Mouse (Mus musculus) heart, embryonic 15.5 days (tissue): ENCODE measurements around the gene Dmrtc2. TPM values are rescaled to one million over a fixed set of nuclear protein-coding genes. Genes with fewer than 3 reads are reported as not detected.

ENCODE experiments used
- ATAC-seq: fragments of 200-750 bp; cut with Nextera tagmentation; replicated peaks from 2 replicates; pipeline ENCODE4 v1.8.0; 2017; ENCODE audit warnings: low read depth, moderate TSS enrichment; ENCODE audit not compliant: insufficient number of reproducible peaks, insufficient read depth, low FRiP score
- H3K27ac ChIP-seq: fragments of 300-500 bp; sonication (generic); 2 replicates; pipeline ENCODE4 v1.5.1; 2015; ENCODE audit warnings: mild to moderate bottlenecking, inconsistent platforms
- H3K27me3 ChIP-seq: fragments of 300-500 bp; sonication (generic); 2 replicates; pipeline ENCODE4 v1.6.1; 2015; ENCODE audit warnings: inconsistent platforms
- H3K36me3 ChIP-seq: fragments of 300-500 bp; sonication (generic); 2 replicates; pipeline ENCODE4 v1.6.1; 2015; ENCODE audit warnings: mild to moderate bottlenecking, inconsistent platforms
- H3K4me1 ChIP-seq: fragments of 300-500 bp; sonication (generic); replicated peaks from 2 replicates; pipeline ENCODE4 v1.6.1; 2015; ENCODE audit warnings: inconsistent platforms
- H3K4me2 ChIP-seq: fragments of 300-500 bp; sonication (generic); 2 replicates; pipeline ENCODE4 v1.6.1; 2015; ENCODE audit warnings: inconsistent platforms, mild to moderate bottlenecking, moderate library complexity
- H3K4me3 ChIP-seq: fragments of 300-500 bp; sonication (generic); 2 replicates; pipeline ENCODE4 v1.5.1; 2015; ENCODE audit warnings: mild to moderate bottlenecking, inconsistent platforms
- H3K9ac ChIP-seq: fragments of 300-500 bp; sonication (generic); 2 replicates; pipeline ENCODE4 v1.6.1; 2015; ENCODE audit warnings: mild to moderate bottlenecking, inconsistent platforms
- H3K9me3 ChIP-seq: fragments of 300-500 bp; sonication (generic); replicated peaks from 2 replicates; pipeline ENCODE4 v1.6.1; 2016; ENCODE audit warnings: inconsistent platforms
- WGBS: fragments of 180-500 bp; shearing (Covaris S2); methylation state at CpG from one replicate; pipeline ENCODE4 v1.1.7; 2015; ENCODE audit warnings: mixed read lengths; 5-methylcytosine and 5-hydroxymethylcytosine counted together
- polyA plus RNA-seq: library from polyadenylated mRNA; unstranded; fragments of >200 nt; fragmentation: Nextera tagmentation; extraction: Ambion mirVana; gene quantifications from 2 replicates; pipeline ENCODE4 v1.2.1, GENCODE M21; 2015

Dmrtc2 gene
- polyA plus RNA-seq, 1 experiment from 2014 or later = not detected

DNA sequence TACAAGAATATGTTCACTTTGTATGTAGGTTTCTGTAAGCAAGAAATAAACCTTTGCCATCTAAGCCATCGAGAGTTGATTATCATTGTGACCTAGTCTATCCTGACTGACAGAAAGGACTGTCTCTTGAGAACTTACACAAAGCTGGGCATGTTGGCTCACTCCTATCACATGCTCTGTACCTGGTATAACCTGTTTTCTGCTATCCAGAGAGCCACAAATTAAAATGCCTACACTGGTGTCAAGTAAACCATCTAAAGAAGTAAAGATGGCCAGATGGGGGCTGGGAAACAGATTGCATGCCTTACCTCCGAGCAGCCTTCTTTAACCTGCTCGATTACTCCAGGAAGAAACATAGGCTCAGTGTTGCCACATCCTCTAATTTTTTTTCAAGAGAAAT, 7.7 kb downstream of the Dmrtc2 start:
- WGBS = 71% methylated on average over 3 of the region's 3 CpGs
- H3K9ac ChIP-seq = no peak overlapping the region
- no peaks in the 10 kb centered on the region for H3K27me3 ChIP-seq
- H3K4me2 ChIP-seq = no peak overlapping the region
- ATAC-seq = no peak
- H3K4me1 ChIP-seq = no peaks in the 10 kb centered on the region
- no peaks in the 10 kb centered on the region for H3K9me3 ChIP-seq
- H3K36me3 ChIP-seq = no peaks in the 10 kb centered on the region
- H3K4me3 ChIP-seq = no peak overlapping the region
- H3K27ac ChIP-seq = no peak overlapping the region

GRCm38 (mm10) chr7:24879620-24880019, 9.8 kb downstream of the Dmrtc2 start:
- Histone ChIP-seq H3K4me3 (no peak overlapping the region), H3K36me3 (no peaks in the 10 kb centered on the region), H3K27me3 (no peaks in the 10 kb centered on the region), H3K9ac (no peak overlapping the region), H3K4me1 (0 out of 2 replicates have a peak, but pooled peaks cover 2% of the 10 kb centered on the region), H3K27ac (no peak overlapping the region), H3K9me3 (no peaks in the 10 kb centered on the region), H3K4me2 (no peak overlapping the region)
- no peak for ATAC-seq
- WGBS = 43% methylated on average over 2 of the region's 2 CpGs

DNA sequence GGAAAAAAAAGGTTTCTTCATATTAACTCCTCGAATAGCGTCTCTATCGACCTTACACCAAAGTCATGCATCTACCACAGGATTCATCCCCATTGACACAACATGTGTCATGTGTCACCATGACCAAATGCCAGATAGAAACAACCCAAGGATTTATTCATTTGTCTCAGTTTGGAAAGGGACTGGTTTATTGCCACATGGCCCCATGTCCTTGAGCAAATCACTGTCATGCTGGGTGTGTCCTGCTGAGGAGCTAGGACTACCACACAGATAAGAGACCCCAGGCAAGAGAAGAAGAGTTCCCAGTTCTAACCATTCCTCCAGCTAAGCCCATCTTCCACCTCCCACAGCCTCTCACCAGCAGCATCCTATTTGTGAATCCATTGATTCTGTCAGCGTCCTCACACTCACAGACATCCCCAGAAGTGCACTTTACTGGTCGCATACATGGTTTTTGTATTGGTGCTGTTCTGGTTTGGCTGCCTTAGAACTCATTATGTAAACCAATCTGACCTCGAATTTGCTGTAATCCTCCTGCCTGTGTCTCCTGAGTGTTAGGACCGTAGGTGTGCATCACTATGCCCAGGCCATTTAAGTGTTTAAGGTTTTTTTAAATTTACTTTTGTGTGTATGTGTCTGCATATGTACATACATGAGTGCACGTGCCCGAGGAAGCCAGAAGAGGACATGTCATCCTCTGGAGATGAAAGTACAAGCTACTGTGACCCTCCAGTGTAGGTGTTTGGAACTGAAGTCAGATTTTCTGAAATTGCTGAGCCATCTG, 12.8 kb downstream of the Dmrtc2 start:
- no peak overlapping the region for H3K4me2 ChIP-seq
- H3K27me3 ChIP-seq = no peaks in the 10 kb centered on the region
- H3K36me3 ChIP-seq = peaks cover 20% of the 10 kb centered on the region
- no peak overlapping the region for H3K27ac ChIP-seq
- 90% methylated on average over 9 of the region's 9 CpGs for WGBS
- H3K4me3 ChIP-seq = no peak overlapping the region
- H3K9me3 ChIP-seq = no peaks in the 10 kb centered on the region
- H3K4me1 ChIP-seq = peaks cover 26% of the 10 kb centered on the region
- no peak for ATAC-seq
- H3K9ac ChIP-seq = no peak overlapping the region

DNA sequence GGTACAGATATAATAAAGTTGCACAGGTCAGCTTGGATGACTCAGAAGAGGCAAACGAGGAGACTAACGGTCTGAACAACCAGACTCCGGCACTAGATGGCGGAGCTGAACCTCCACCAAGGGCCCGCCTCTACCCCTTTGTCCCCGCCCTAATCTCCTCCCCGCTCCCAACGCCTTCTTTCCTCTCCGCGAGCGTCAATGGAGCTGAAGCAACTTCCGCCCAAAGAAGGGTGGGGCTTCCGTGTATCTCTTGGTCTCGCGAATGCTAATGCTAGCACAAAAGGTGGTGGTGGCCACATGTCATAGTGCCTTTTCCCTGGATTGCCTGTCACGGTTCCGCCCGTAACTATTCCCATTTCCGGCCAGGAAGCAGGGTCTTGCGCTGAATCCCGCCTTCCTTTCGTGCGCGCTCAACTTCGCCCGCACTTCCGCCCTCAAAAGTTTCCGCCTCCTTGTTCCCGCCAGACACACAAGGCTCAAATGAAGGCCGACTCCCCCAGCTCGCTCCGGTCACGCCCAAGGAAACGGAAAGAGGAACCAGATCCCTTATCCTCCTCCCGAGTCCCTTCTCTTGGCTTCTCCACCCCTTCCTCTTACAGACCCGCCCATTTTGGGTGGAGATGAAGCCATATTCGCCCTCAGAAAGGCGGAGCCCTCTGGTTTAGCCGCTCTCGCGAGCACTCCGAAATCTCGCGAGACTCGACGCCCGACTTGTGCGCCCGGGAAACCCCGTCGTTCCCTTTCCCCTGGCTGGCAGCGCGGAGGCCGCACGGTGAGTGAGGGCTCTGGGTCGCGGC, 14.2 kb downstream of the Dmrtc2 start, which contains the start of gene Rps19:
Gene Rps19, plus strand, starts transcription at position 476 of the 797 bp plus-strand sequence.
- under 1% methylated on average over 57 of the region's 57 CpGs for WGBS
- peak; percentile 94 for ATAC-seq

DNA sequence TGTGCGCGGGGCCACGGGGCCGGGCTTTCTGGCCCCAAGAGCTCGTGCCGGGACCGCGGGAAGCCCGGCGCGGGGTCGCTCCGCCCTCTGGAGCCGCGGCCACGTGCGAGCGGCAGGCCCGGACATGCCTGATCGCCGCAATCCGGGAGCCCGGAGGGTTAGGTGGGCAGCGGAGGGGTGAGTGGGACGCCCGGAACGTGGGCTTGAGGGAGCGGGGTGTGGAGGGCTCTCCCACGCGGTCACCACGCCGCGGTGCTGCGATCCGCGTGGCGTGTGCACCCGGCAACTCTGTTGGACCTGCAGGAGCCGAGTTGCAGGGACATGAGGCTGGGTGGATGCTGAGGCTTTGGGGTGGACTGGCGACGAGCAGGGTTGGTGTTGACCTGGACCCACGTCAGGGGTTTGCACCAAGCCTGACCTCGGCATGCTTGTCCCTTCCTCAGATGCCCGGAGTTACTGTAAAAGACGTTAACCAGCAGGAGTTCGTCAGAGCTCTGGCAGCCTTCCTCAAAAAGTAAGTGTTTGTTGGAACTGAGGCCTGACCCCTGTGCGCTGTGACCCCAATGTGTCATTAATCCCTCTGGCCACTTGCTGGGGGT, 14.9 kb downstream of the Dmrtc2 start:
- Histone ChIP-seq H3K9me3 (no peaks in the 10 kb centered on the region), H3K36me3 (peaks cover 42% of the 10 kb centered on the region), H3K27ac (peak overlapping the region; percentile 92), H3K4me3 (peak overlapping the region; percentile 87), H3K27me3 (no peaks in the 10 kb centered on the region), H3K4me2 (peak overlapping the region; percentile 69), H3K4me1 (peaks cover 31% of the 10 kb centered on the region), H3K9ac (peak overlapping the region; percentile 99)
- 0 out of 2 replicates have a peak, but pooled peaks have one; percentile 3 for ATAC-seq
- under 1% methylated on average over 47 of the region's 47 CpGs for WGBS

More for the DNA sequence above, 14.2 kb downstream of the Dmrtc2 start, which contains the start of gene Rps19:
- Histone ChIP-seq H3K27ac (peak within 1 kb of the TSS; percentile 92), H3K4me1 (peaks cover 31% of the 10 kb centered on the region), H3K9me3 (no peaks in the 10 kb centered on the region), H3K36me3 (peaks cover 35% of the 10 kb centered on the region), H3K27me3 (no peaks in the 10 kb centered on the region), H3K4me3 (peak within 1 kb of the TSS; percentile 87), H3K9ac (peak within 1 kb of the TSS; percentile 99), H3K4me2 (peak within 1 kb of the TSS; percentile 69)

GRCm38 (mm10) chr7:24885468-24886307, 15.8 kb downstream of the Dmrtc2 start:
- Histone ChIP-seq H3K27ac (peak overlapping the region; percentile 37; the same call in 1 of the 2 replicates), H3K27me3 (no peaks in the 10 kb centered on the region), H3K4me3 (peak overlapping the region; percentile 87), H3K4me1 (peaks cover 31% of the 10 kb centered on the region), H3K9me3 (no peaks in the 10 kb centered on the region), H3K4me2 (peak overlapping the region; percentile 69), H3K9ac (peak overlapping the region; percentile 99), H3K36me3 (peaks cover 47% of the 10 kb centered on the region)
- WGBS = 32% methylated on average over 12 of the region's 12 CpGs
- no peak for ATAC-seq

GRCm38 (mm10) chr7:24886308-24886633, 16.4 kb downstream of the Dmrtc2 start:
- WGBS = 44% methylated on average over 4 of the region's 4 CpGs
- H3K4me2 ChIP-seq = peak overlapping the region; percentile 69
- H3K4me3 ChIP-seq = peak overlapping the region; percentile 87
- H3K4me1 ChIP-seq = peaks cover 31% of the 10 kb centered on the region
- no peak for ATAC-seq
- H3K9ac ChIP-seq = peak overlapping the region; percentile 99
- no peaks in the 10 kb centered on the region for H3K27me3 ChIP-seq
- no peaks in the 10 kb centered on the region for H3K9me3 ChIP-seq
- H3K36me3 ChIP-seq = peaks cover 47% of the 10 kb centered on the region
- H3K27ac ChIP-seq = no peak overlapping the region

DNA sequence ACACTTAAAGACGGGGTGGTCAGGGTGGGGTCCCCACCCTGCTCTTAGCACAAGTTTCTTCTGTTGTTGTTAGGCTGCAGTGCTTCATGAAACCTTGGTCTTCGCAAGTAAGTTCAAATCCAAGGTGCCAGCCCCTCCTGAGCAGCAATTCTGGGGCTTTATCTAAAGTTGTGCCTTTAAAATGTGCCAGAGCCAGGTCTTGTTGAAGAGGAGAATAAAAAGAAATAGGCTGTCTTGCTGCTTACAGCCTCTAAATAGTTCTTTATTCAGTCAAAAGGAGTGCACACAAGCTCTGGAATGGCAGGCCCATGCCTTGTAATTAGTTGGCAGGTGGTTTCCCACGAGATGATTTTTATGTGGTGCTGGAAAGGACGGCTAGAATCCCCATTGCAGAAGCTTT, 17.2 kb downstream of the Dmrtc2 start:
- no peaks in the 10 kb centered on the region for H3K9me3 ChIP-seq
- no peaks in the 10 kb centered on the region for H3K27me3 ChIP-seq
- ATAC-seq = no peak
- 0 out of 2 replicates have a peak overlapping the region, but pooled peaks have one; percentile 87 for H3K4me3 ChIP-seq
- H3K4me2 ChIP-seq = peak overlapping the region; percentile 69; the same call in 1 of the 2 replicates
- 0 out of 2 replicates have a peak overlapping the region, but pooled peaks have one; percentile 4 for H3K27ac ChIP-seq
- WGBS = 72% methylated on average over 4 of the region's 4 CpGs
- peaks cover 31% of the 10 kb centered on the region for H3K4me1 ChIP-seq
- peaks cover 47% of the 10 kb centered on the region for H3K36me3 ChIP-seq
- H3K9ac ChIP-seq = peak overlapping the region; percentile 99; the same call in 1 of the 2 replicates

GRCm38 (mm10) chr7:24889431-24890220, 19.8 kb downstream of the Dmrtc2 start:
- 80% methylated on average over 6 of the region's 6 CpGs for WGBS
- Histone ChIP-seq H3K4me3 (no peak overlapping the region), H3K36me3 (peaks cover 47% of the 10 kb centered on the region), H3K4me2 (no peak overlapping the region), H3K9ac (no peak overlapping the region), H3K4me1 (peaks cover 28% of the 10 kb centered on the region), H3K27me3 (no peaks in the 10 kb centered on the region), H3K9me3 (no peaks in the 10 kb centered on the region), H3K27ac (peak overlapping the region; percentile 40; the same call in 1 of the 2 replicates)
- ATAC-seq = no peak
